Mouse (Mus musculus): ENCODE results near the gene Rasl10a.
"Not testable (repeated sequence)": the region's sequence is repeated elsewhere in the genome, so short reads cannot be mapped to it uniquely, and the experiment has no call there.

Rasl10a gene

DNA sequence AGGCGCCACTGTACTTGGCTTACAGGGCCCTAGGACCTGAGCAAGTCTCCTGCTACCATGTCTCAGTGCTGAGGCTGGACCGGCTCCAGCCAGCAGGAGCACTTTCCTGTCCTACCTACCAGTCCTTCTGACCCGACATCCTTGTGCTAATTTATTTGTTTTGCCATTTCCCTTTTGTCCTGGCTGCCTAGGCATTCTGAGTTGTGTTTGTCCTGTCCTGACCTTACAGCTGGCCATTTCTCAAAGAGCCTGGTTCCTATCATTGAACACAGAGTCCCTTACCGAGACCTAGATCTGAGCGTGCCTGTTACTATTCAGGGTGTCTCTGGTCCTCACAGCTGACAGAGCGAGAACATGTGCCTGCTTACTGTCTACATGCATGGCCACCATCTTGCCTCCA, 3.1 kb upstream of the Rasl10a start:
- no peak for DNase-seq

DNA sequence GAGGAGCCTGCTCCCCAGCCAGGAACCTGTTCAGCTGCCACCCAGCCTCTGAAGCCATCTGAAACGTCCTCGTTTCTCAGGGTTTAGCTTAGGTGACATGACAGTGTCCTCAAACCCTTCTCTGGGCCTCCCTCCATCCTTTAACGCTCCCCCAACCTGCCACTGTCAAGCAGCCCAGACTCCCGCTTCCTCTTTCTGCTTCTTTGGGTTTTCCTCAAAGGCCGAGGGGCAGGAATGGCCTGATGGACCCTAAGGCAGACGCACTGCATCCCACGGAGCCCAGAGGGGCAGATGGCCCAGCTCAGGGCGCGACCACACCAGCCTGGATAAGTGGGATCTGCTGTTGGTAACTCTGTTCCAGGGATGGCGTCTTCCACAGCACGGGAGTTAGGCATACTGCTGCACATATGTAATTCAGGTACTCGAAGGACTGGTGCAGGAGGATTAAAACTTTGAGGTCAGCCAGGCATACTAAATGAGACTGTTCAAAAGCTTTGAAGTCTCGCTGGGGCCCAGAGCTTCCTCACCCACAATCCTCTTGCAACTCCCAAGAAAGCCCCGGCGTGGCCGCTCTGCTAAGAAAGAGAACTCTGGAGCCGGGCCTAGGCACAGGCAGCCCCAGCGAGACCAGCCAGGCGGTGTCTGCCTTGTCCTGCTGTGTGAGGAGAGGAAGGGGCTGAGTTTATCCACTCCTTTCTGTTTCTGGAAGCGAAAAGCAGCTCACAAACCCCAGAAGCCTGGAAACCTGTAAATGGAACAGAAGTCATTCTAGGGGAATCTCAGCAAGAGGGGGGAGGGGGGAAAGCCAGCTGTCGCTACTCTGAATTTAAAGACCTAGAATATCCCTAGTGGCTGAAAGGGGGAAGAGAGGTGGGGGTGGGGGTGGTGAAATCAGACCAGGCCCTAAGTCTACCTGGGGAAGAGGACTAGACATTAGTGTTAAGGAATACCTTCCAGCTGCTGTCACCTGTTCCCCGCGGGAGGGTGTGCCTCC, 1.7 kb upstream of the Rasl10a start:
- peak; percentile 40 for DNase-seq

DNA sequence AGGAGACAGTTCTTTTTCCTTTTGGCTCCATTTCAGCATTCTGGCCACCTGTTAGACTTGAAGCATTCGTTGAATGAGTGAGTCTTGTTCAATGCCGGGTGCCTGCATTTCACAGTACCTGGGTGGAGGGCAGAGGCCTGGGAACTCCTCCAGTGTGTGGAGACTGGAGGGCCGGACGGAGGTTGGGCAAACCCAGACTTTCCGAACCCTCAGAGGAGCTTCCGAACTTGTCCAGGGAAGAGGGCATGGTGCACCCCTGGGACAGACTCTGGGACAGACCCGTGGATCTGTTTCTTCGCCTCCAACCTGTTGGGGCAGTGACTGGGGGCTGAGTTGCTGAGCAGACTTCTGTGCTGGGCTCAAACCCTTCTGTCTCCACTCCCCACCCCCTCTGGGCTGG, 864 bp upstream of the Rasl10a start:
- DNase-seq = no peak

DNA sequence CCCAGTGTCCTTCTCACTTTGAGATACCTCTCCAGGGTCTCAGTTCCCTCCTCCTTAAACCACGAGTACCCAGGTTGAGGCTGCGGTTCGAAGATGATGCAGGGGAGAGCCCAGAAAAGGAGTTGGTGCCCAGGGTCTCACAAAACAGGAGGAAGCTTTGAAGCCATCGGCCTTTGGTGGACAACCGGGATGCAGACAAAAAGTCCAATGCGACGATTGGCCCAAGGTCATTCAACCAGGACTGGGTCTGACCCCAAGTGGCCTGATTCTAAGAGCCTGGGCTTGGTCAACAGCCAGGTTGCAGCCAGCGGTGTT, 430 bp upstream of the Rasl10a start:
- no peak for DNase-seq

DNA sequence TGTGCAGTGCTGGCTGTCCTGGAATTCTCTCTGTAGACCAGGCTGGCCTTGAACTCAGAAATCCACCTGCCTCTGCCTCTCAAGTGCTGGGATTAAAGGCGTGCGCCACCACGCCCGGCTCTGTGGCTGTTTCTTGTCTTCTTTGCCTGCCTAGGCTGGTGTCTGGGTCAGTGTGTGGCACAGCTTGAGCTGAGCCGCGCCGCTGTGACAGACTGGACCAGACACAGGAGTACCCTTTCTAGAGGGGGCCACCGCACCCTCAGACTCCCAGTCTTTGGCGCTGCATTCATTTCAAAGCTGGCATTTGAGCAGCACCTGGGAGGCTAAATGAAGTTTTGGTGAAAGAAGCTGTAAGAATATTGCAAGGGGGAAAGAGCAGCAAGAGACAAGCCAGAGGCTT, 855 bp downstream of the Rasl10a start:
- DNase-seq = no peak

DNA sequence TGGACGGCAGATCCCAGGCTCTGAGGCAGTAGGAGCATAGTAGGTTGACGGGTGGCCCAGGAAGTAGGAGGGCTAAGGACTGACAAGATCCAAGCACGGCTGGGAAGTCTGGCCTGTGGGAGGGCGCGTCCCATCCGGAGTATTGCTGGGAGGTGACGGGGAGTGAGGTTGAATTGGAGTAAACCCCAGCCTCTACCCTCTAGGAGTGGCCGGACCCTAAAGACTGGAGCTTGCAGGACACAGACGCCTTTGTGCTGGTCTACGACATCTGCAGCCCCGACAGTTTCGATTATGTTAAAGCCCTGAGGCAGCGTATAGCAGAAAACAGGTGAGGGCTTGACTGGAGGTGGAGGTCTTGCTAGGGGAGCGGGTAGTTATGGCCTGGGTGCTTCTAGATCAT, 1.3 kb downstream of the Rasl10a start:
- DNase-seq = no peak

DNA sequence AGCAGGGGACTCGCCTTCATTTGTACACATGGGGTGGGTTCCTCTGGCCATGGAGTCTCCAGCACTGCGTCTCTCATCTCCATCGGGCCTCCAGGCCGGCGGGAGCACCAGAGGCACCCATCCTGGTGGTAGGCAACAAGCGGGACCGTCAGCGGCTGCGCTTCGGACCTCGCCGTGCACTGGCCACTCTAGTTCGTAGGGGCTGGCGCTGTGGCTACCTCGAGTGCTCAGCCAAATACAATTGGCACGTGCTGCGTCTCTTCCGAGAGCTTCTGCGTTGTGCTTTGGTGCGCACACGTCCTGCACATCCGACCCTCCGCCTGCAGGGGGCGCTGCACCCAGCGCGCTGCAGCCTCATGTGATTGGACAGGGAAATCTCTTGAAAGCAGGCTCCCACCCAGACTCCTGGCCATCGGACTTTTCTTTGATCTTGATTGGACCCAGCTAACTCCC, 1.8 kb downstream of the Rasl10a start:
- peak; percentile 62 for DNase-seq

DNA sequence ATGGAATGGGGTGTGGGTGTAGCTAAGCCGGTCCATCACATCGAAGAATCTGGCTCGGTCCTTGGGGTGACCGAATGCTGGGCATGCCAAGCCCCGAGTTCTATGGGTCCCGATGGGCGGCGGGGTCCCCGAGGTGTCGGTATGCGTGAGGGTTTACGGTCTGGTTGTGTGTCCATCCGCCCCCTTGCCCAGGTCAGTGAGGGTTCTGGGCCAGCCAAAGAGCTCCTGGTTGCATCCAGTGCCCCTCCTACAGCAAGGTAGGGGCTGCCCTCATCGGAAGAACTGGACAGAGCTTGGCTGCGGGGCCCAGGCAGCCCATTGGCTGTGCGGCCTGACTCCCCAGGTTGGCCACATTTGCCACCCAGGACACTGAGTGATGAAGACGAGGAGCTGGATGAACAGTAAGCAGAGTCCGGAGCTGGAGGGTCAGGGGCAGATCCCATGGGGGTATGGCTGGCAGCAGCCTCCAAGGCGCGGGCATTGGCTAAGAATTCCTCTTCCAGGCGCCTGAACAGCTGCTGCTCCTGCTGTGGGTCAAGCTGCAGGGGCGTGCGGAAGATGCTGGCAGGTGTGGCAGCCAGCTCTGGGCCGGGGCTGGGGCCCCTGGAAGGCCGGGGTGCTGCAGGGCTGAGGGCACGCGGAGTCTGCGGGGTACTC, 3.0 kb downstream of the Rasl10a start:
- DNase-seq = no peak

DNA sequence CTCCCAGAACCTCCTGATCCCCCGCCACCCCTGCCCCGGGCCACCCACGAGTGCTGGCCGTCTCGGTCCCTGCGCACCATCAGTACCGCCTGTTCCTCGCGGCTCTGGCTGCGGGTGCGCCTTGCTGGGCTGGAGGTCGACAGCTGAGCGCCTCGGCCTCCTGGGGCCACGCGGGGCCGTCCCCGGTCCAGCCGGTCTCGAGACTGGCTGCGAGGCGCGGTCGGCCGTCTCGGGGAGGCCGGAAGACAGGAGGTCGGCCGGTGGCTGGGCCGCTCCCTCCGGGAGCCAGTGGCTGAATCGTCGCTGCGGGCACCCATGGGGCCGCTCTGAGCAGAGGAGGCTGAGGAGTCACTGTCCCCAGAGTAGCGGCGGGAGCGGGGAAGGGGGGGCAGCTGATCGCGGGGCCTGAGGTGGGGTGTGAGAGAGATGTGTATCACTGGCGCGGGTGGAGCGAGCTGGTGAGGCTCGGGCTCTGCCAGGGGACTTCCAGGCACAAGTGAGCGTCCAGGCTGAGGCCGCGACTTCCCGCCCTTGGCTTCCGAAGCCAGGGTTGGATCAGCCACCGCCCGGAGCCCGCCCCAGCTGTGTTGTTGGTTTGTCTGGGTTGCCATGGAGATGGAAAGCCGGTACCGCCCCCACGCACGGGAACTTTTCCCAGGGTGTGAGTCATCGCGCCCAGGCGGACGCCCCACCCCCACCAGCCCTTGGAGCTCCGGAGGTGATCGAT, 3.6 kb downstream of the Rasl10a start:
- peak; percentile 93 for DNase-seq

DNA sequence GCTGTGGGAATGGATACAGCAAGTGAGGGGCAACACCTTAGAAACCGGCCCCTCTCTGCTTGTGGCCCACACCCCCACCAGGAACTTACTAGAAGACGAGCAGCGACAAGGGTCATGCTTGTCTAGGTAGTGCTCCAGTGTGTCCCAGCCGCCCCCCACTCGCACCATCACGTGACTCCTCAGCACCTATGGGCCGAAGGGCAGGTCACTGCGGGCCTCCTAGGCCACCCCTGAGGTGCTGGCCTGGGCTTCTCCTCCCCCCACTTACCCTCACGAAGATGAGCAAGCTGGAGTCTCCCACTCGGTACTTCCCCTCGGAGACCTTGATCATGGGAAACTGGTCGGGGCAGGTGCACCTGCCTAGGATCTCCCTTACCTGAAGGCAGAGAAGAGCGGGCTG, 4.4 kb downstream of the Rasl10a start:
- DNase-seq = no peak

DNA sequence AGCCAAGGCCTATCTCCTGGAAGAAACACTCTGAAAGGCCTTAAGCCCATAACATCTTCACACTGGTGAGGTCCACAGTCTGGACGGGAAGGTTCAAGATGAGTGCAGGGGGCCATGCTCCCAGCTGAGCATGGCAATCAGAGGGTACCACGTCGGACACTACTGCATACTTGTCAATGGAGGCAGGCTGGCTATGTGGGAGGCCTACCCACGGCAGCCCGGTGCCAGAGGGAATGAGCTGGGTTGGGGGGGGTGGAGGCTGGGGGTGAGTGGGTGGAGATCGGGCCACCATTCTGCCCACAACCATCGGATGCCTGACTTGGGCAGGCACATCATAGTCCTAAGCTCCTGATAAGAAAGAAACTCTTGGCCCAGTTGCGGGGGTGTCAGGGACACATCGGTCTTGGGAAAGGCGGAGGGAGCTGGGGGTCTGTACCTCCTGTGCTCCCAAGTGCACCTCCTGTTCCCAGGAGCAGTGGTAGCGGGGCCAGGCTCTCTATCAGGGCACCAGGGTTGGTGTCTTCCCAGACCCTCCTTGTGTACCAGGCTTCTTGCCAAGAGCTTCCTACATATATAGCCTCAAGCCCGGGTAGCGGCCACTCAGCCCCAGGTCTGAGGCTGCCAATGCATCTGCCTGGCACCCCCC, 5.1 kb downstream of the Rasl10a start:
- DNase-seq = no peak

DNA sequence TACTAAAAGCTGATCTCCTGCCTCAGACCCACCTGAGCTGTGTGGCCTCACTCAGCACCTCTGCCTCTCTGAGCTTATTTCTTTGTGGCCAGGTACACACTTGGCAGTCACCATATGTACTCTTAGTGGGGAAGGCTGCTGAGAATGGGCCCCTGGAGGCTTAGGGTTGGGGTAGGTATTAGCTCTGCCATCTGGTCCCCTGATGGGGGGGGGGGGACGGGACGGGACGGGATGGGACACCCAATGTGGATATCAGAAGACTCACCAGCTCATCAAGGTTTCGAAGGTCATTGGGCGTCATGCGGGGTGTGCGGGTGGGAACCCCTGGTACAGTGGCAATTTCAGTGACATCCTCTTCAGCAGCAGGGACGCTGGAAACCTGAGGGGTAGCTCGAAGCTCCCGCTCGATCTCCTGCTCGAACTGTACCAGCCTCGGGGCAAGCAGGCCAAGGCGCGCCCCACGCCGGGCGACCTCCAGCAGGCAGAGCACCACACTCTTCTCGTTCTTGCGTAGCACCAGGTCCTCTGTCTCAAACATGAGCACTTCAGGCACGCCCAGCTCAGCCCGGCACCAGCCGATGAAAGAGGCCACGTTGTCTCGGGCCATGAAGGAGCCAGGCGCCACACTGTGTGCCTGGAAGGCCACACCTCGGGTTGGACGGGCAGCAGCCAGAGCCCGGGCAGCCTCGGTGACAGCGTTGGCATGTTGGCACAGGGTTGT, 5.8 kb downstream of the Rasl10a start:
- no peak for DNase-seq

DNA sequence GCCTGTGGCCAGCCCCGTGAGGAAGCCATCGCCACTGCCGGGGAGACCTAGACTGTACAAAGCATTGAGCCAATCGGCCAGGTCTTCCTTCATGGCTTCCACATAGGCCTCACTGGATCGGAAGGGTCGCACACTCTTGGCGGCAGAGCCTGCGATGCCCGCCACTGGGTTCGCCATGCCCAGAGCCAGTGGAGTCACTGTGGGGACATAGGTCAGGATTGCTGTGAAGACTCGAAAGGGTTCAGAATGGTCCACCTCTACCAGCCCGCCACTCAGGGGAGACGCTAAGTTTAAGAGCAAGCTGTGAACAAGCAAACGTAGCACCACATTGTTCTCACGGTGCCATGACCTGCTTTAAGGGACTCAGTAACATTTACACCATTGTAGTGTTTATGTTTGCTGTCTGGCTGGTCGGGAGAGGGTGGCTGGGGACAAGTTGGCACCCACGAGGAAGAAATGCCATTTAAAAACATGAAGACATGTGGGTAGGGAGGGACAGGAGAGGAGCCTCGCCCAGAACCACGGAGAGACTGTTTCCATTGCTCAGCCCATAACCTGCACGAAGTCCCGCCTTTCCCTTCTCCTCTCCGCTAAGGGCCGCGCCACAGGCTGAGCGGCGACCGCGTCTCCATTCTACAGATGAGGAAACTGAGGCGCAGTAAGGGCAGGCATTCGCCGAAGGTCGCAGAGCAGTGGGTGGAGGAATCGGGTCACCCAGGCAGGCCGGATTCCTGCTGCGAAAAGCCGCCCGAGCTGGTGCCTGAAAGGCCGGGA, 6.5 kb downstream of the Rasl10a start:
- DNase-seq = no peak

DNA sequence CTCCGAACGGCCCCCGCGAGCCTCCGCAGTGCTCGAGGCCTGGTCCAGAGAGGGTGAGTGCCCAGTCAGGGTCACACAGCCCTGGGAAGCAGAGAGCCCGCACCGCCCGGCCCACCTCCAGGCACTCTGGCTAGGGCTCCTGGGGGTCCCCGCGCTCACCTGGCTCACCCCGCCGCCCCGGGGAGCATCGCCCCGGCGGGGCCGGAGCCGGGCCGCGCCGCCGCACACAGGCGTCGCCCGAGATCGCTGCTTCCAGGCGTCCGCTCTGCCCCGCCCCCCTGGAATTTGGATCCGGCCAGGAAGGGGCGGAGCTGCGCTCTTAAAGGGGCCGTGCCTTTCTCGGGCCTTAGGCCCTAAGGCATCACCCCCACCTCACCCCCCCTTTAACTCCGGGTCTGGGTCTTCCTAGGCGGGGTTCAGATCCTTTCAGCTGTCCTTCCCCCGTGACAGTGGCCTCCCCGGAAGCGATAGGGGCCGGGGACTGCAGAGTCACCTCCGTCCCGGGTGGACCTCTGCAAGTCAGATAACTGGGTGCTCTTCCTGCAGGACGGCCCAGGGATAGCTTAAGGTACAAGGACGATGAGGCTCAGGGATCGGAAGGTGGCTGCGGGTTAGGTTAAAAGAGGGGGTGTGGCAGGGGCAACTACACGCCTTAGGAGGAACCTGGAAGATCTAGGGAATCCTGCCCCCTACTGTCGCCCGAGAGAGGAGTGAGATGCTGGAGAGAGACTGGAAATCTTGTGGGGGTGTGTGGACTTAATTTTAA, 7.3 kb downstream of the Rasl10a start, which contains the start of gene Gas2l1:
Gene Gas2l1, minus strand, starts transcription at position 272 of the 766 bp plus-strand sequence.
- peak; percentile 86 for DNase-seq

DNA sequence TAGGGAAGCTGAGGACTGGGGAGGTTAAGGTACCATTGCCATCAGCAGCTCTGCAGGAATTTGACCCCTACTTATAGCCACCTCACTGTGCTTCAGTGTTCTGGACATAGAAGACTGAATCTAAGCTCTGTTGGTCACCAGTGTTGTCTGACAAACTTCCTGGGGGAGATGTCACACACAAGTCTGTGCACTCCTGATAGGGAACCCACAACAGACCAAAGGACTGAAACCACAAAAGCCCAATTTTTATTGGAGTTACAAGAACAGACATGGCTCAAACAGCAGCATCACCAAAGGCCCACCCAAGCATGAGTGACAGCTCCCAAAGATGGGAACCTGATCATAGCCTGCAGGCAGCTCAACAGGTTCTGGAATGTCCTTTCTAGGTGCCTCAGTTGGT, 9.1 kb downstream of the Rasl10a start:
- no peak for DNase-seq

DNA sequence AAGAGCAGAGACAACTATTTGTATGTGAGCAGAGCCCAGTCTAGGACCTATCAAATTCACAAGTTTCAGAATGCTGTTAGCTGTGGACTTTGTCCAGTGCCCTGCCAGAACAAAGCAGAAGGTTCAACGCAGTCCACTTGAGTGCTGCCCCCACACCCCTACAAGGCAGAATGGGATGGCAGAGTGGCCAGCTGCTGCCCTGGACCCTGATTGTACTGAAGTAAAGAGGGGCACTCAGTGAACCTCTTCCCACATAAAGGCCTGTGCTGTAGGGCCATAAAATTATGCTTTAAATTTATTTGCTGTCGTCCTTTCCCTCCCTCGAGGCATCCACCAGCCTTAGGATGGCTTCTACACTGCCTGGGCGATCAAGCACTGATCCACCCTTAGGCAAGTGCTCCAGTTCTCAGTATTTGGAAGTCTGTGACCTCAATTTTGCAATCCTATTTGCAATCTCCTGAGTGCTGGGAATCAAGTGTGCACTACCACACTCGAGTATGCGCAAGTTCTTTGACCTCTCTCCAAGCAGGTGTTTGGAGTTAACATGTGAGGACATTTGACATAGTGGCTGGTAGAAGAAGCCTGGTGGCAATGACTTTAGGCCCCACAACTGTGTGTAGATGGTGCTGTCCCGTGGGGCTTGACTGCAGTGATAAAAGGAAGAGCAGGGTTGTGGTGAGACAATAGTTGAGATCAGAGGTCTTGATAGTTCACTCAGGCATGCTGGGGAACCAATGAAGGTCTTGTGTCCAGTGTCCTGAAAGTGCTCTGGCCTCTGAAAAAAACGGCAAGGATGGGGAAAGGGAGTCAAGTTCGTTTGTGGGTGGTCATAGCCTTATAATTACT, 10.4 kb downstream of the Rasl10a start:
- DNase-seq = no peak

DNA sequence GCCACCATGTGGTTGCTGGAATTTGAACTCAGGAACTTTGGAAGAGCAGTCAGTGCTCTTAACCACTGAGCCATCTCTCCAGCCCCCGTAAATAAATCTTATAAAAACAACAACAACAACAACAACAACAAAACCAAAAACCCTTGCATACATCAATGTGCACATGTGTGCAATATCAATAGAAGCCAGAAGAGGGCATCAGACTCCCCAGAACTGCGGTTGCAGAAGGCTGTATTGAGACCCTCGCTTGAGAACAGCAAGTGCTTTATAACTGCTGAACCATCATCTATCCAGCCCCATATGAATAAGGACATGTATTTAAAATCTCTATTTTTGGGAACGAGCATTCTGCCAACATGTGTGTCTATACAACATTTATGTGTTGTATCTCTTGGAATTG, 17.0 kb downstream of the Rasl10a start:
- DNase-seq = no peak

DNA sequence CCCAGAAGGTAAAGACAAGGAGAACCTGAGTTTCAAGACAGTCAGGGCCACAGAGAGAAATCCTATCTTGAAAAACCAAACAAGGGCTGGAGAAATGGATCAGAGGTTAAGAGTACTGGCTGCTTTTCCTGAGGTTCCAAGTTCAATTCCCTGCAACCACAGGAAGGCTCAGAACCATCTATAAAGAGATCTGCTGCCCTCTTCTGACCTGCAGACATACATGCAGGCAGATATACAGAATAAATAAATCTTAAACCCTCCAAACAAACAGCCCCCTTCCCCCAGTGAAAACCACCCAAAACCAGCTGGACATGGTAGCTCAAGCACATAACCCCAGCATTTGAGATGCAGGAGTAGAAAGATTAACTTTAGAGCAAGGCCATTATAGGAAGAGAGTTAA, 17.8 kb downstream of the Rasl10a start:
- DNase-seq = no peak

DNA sequence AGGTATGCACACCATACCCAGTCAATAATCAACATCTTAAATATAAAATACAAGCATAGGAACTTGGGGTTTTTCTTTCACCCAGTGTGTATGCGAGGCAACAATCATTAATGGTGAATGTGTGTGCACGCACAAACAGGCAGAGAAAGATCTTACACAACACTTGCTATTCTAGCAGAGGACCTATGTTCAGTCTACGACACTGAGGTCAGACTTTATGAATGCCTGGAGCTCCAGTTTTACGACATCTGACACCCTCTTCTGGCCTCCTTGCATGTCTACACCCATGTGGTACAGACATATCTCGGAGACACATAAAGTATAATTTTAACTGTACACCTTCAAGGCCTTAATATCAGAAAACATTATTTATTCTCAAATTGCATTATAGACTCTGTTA, 18.9 kb downstream of the Rasl10a start:
- DNase-seq = not testable (repeated sequence)

DNA sequence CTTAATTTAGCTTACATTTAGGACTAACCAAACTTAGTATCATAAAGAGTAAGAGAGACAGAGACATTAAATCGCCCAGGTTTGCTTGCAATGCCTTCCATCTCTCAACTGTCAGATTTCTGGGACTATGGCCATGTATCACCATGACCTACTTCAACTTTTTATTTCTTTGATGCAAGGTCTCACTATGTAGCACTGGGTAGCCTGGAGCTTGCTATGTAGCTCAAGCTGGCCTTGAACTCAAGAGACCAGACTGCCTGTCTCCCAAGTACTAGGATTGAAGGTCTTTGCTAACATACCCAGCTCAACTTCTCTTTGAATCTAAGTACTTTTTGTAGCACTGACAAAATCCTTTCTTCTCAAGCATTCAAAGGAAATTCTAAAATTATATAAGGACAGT, 31.2 kb downstream of the Rasl10a start:
- DNase-seq = no peak
